Mouse (Mus musculus): Measurements from ENCODE around the gene Clec2e.

DNA sequence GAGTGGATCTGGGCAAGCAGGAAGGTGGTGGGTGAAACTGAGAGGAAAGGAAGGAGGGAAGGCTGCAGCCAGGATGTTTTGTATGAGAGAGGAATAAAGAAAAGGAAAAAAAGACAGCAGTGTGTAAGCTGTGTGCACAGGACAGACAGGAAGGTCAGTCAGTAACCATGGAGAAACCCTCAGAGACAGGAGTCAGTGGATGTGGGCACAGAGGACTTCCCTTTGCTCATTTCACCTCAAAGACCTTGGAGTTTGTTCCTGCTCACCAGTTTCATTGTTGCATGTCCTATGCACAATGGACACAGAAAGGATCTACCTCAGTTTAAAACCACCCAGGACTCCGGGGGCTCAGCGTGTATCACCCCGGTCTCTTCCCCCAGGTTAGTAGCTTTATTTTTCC is 15.5 kb upstream of the Clec2e start:
- TF ChIP-seq CTCF (IDR thresholded peaks at IDR 0.05; ENCODE audit: low read depth): no peak
- no peak for TF ChIP-seq EP300 (IDR thresholded peaks at IDR 0.05; ENCODE audit: low read depth)
